Mouse (Mus musculus): ENCODE measurements around the gene Igfbp7.

GRCm38 (mm10) chr5:77393094-77393619 lies 14.7 kb downstream of the Igfbp7 start:
- TF ChIP-seq CTCF (IDR thresholded peaks at IDR 0.05; ENCODE audit: low read depth, low read length) = no peak
- TF ChIP-seq GATA1 (IDR thresholded peaks at IDR 0.05; ENCODE audit: borderline replicate concordance, low read length) = no peak
- TF ChIP-seq POLR2AphosphoS5 (IDR thresholded peaks at IDR 0.05; ENCODE audit: insufficient replicate concordance, low read depth, low read length) = no peak
- no peak for TF ChIP-seq GATA2 (IDR thresholded peaks at IDR 0.05; ENCODE audit: borderline replicate concordance, low read depth, low read length)
